Mouse (Mus musculus) right cerebral cortex, postnatal 10 days (tissue): ENCODE data around the gene Ces2f.
"Not testable (repeated sequence)": the region's sequence is repeated elsewhere in the genome, so short reads cannot be mapped to it uniquely, and the experiment has no call there.

Source experiments
- DNase-seq, 2 experiments: peaks; one replicate each; pipeline ENCODE4 v3.0.0; 2021; ENCODE audit warnings: low spot score in 2 of 2

Gene Ces2f

DNA sequence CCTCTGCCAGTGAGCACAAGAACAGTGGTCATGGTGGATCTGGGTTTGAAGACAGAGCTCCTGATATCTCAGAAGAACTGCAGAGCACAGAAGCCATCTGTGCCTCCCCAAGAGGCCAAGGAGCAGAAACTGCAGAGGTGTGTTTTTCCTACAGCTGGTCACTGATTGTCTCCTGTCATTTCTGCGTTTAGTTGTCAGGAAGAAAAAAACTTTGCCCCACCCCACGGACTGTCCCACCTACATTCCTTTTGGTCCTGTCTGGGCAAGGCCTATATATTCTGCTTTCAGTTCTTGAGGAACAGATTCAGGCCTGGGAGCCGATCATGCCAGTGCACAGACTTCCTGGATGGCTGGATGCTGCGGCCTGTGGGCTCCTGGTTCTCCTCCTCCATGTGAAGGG is at the start of gene Ces2f:
TSS of gene Ces2f (plus strand) at position 301 of the 400 bp plus-strand sequence.
- no peak for DNase-seq

DNA sequence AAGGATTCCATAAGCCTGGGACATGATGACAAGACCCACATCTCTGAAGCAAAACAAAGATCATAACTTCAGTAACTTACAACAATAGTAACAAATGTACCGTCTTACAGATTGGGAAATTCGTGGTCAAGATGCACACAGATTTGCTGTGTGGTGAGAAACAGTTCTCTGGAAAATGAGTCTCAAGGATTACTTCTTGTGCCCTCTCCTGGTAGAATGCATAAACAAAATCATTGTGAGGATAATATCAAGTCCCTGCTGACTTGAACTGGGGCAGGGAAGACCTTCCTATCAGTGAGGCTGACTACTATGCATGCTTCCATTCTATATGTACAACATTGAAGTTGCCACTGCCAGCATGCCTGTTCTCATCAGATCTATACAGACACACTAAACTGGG is 45.4 kb upstream of the Ces2f start:
- DNase-seq: no peak

DNA sequence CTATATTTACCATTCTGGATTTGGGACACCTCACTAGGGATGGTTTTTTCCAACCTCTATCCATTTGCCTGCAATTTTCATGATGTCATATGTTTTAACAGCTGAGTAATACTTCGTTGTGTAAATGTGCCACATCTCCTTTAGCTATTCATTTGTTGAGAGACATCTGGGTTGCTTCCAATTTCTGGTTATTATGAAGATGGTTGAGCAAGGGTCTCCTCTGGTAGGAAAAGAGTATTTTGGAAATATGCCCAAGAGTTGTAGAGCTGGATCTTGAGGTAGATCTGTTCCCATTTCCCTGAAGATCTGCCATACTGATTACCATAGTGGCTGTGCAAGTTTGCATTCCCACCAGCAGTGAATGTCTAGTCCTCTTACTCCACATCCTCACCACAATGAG is 40.0 kb upstream of the Ces2f start:
- DNase-seq: no peak

DNA sequence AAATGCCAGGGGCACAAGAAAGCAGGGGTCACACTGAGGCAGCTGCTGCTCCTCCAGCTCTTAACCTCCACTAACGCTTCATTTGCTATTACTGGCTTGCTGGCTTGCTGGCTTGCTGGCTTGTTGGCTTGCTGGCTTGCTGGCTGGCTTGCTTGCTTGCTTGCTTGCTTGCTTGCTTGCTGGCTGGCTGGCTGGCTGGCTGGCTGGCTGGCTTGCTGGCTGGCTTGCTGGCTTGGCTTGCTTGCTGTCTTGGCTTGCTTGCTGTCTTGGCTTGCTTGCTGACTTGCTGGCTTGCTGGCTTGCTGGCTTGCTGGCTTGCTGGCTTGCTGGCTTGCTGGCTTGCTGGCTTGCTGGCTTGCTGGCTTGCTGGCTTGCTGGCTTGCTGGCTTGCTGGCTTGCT is 38.1 kb upstream of the Ces2f start:
- peak; percentile 37 to 40 for DNase-seq

DNA sequence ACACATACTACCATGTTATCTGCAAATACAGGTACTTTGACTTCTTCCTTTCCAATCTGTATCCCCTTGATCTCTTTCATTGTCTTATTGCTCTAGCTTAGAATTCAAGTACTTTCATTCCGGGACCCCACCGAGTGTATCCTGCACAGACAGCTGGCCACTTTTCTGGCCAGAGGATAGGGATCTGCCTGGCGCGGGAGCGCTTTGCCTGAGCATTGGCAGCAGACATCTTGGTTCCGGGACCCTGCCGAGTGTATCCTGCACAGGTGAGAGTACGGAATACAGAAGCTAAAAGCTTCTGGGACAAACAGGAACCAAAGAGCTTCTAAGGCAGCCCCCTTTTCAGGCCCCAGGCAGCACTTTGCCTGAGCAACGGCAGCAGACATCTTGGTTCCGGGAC is 37.5 kb upstream of the Ces2f start:
- not testable (repeated sequence) for DNase-seq

DNA sequence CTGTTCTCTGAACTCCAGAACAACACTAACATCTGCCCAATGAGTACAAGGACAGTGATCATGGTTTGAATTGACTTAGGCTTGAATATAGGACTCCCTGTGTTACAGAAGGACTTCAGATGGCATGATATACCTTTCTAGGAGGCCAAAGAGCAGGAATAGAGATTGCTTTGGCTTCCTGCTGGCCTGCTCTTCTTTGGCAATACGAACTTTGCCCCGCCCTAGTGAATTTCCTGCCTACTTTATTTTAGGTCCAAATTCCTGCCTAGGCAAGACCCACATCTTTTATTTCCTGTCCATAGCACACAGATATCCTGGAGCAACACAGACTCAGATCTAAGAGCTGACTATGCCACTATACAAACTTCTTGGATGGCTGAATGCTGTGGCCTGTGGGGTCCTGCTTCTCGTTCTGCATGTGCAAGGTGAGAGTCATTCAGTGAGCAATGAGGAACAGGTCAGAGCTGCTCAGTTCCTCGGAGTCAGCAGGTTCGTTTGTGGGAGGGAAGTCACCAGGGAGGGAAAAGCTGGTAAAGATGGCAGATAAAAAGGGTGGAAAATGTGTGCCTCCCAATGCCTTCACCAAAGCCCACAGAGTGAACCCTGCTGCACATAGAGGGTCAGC is 21.1 kb upstream of the Ces2f start, which contains the start of gene Ces2e:
TSS of gene Ces2e (plus strand) at position 289 of the 625 bp plus-strand sequence.
- no peak for DNase-seq

DNA sequence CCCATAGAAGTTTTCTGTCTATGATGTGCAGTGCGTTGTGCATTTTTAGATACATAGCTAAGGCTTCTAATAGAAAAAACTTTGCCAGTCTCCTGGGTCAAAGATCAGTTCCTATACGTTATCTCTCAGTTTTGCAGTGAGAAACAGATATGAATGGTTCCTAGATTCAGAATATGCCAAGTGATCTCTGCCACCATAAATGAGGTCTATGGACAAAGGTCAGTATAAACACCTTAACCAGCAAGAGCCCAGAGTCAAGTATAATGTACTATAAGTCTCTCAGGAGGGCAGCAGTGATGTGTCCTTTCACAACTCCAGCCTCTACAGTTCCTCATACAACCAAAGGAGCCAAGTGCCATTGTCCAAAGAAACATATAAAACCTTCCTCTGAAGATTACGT is 19.9 kb upstream of the Ces2f start:
- no peak for DNase-seq

DNA sequence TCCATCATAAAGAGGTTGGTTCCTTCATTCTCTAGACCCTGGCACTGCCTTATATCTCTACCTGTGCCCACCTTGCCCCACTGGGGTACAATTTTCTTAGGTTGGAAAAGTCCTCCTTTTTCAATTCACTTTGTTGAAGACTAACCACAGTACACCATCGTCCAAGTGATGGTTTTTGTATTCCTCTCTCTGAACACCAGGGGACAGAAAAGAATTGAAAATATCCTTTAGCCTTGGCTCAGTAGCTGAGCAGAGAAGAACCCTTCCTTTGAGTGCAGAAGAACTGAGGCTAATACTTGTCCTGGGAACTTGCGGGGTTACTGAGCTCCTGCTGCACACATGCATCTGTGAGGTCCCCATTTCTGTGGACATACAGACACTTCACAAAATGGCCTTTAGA is 2.5 kb upstream of the Ces2f start:
- DNase-seq: no peak

DNA sequence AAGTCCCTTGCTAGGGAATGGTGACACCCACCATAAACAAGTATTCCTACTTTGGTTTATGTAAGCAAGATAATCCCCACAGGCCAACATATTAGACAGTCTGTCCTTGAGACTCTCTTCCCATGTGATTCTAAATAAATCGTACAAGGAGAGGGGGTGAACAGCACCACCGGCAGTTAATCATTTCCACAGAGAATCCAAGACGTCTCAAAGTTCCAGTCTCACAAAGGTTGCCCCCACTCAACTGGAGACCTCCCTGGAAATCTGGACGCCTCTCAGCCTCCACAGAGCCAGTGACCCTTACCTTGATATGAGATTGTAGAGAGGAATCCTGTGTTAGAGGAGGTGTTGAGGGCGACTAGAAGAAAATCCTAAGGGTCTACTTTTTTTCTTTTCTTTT is 1.9 kb downstream of the Ces2f start:
- DNase-seq: no peak

DNA sequence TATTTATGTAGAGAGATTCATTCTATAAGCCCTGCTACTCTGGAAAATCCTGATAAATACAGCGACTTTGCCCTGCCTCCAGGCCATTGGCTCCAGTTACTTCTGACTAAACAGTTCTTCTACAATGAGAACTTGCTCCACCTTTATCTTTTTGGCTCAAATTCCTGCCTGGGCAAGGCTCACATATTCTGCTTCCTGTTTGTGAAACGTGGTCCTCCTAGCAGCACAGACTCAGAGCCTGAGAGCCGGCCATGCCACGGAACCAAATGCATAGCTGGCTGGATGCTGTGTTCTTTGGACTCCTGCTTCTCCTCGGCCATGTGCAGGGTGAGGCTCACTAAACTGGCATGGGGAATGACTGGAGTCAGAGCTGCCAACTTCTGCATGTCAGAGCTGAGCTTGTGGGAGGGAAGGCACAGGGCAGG is 14.4 kb downstream of the Ces2f start, which contains the start of gene Ces2g:
TSS of gene Ces2g (plus strand) at position 182 of the 425 bp plus-strand sequence.
- DNase-seq: no peak

DNA sequence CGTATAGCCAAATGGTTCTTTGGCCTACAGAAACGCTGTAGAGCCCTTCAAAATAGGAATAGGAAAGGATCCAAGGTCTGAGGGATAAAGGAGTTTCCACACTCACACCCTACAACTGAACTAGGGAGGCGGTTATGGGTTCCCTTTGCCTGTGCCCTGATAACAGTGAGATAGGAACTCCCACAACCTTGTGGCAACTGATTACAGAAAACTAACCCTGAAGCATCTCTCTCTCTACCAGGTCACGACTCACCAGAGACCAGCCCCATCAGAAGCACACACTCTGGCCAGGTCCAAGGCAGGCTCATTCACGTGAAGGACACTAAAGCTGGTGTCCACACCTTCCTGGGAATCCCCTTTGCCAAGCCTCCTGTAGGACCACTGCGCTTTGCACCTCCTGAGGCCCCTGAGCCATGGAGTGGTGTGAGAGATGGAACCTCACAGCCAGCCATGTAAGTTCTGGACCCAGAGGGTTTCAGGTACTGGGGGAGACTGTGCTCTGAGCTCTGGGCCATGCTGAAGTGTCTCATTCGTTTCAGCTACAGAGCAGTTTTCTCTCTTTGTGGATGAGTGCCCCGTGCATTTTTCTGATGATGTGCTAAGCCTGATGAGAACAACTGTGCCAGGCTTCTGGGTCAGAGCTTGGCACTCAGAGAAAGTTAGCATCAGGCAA is 15.2 kb downstream of the Ces2f start:
- DNase-seq: no peak

DNA sequence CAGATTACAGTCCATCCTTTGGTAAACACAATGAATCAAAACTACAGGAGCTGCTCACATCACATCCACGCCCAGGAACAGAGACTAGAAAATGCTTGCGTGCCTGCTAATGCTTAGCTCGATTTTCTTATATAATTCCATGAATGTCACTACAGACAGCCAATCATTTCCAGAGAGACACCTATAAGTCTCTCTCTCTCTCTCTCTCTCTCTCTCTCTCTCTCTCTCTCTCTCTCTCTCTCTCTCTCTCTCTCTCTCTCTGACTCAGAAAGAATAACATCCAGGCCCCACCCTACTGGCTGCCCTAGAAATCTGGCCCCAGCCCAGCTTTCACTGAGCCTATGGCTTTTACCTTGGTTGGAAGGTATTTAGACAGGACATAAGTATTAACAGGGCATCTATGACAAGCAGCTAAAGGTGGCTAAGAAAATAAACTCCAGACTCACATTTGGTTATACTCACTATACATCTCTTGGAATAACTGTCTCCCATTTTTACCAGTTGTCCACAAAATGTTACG is 16.3 kb downstream of the Ces2f start:
- DNase-seq: no peak

DNA sequence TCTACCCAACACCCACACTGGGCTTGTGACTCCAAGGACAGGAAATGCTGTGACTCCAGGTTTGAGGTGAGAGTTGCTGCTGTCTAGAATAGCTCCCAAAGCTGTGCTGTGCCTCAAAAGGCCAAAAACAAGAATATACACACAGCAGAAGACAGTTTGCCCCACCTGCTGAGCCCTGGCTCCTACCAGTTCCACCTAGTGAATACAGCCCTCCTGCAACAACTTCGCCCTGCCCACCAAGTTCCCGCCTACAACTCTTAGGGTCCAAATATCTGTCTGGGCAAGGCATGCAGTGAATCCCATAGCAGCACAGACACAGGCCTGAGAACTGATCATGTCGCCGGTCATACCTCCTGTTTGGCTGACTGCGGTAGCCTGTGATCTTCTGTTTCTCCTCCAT is 37.0 kb downstream of the Ces2f start:
- DNase-seq: no peak

DNA sequence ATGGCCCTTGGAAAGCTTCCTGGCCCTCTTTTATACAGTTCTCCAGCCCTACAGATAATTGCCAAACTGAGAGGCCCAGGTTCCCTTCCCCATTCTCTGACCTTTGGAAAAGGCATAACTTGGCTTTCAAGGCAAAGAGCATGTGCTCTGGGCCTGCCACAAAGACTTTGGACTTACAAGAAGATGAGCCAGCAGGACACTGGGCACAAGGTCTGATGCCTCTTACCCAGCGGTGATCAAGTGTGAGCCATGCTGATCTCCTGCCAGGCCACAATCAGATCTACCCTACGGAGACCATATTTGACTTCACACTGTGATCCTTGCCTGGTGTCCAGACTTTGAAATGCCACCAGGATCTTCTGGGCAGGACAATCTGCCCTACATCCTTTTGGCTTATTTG is 37.8 kb downstream of the Ces2f start:
- DNase-seq: no peak

DNA sequence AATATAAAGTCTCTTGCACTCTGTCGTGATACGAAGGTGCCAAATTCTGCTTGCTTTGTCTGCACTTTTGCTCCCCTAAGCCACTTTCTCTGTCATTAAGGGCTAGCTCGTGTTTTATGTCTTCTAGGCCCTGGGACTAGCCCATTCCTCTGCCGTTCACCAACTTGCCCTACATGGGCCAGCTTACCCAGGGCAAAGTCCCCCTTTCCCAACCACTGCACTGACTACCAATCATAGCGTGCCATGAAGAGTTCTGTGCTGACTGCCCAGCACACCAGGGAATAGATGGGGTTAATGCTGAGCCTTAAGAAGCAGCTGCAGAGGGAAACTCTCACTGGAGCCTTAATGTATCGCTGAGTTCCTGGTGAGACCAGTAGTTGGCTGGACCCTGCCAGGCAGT is 51.0 kb downstream of the Ces2f start:
- DNase-seq: no peak

DNA sequence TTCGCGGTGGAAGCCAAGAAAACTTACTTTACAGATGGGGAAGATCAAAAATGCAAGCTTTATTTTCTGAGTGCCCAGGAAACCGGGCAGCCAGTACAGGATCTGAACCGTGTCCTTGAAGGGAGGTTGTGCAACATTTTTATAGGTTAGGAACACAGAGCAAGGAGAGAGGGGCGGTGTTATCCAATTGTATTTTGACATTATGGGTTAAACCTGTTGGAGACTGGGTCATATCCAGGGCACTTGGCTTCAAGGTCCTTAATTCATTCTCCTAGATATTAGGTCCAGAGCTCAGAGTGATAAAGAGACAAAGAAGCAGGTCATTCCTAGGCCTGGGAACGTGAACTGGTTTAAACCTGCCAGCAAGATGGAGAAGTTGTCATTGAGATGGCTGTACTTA is 52.0 kb downstream of the Ces2f start:
- no peak for DNase-seq

DNA sequence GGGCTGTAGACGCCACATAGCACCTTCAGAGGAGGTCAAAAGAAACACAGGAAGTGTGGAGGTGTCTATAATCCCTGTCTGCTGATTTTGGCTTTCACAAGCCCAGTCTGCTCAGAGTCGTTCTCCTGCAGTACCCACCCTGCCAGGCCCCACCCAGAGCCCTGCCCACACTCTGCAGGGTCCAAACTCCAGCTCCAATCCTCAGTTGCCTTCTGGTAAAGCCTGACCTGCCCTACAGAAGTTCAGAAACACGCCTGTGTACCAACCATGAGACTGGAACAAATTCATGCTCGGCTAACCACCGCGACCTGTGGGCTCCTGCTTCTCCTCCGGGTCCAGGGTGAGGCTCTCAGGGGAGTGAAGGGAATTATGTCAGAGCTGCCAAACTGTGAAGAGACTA is 53.4 kb downstream of the Ces2f start, which contains the start of gene Ces2h:
TSS of gene Ces2h (plus strand) at position 268 of the 400 bp plus-strand sequence.
- no peak for DNase-seq
